Mouse (Mus musculus) kidney, adult 11 months (tissue): Measurements from ENCODE around the gene Acap2.

Source experiments
- DNase-seq: peaks from one replicate; pipeline ENCODE4 v3.0.0; 2022

The Acap2 gene

DNA sequence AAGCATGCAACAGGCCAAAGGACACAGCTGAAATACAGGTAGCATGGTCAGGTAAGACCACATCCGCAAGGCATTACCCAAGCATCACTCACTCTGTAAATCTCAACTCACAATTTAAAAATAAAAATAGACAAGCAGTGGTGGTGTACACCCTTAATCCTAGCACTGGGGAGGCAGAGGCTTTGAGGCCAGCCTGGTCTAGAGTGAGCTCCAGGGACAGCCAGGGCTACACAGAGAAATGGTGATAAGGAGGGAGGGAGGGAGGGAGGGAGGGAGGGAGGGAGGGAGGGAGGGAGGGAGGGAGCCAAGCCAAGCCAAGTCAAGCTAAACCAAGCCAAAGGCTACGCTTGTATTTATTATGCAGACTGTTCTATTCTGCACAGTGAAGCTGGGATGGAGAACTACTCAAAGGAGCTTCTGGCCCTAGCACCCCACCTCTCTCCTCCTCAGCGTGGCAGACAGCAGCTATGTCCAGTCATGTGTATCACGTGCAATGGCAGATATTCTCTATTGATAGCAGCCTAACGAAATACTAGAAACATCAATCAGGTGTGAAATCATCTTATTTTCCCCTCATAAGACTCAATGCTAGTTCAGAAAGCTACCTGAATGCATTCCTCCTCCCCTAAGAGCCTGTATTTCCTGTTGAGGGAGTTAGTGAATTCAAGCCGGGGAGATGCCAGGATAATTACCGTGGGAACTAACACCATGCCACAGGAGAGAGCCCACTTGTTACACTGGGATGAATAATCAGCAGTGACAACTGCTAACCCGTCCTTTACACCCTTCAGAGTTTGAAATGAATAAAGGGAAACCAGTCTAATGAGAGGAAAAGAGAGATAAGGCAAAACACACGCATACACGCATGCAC, 33.8 kb downstream of the Acap2 start:
- DNase-seq = no peak

DNA sequence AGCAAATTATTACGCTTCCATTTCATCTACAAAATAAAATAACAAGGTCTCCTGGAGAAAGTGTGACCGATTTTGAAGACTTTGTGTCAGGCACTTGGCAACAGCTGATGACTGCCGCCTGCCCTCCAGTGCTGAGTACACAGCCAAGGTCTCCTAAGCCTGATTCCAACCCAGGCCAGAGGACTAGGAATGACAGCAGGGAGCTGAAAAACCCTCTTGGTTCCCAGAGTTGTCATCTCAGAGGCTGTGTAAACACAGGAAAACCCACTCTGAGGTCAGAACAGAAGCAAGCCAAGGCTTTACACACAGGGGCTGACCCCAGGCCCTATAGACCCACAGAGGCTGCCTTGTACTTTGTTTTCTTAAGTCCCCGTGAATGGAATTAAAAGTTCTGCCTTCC, 35.1 kb downstream of the Acap2 start:
- no peak for DNase-seq

DNA sequence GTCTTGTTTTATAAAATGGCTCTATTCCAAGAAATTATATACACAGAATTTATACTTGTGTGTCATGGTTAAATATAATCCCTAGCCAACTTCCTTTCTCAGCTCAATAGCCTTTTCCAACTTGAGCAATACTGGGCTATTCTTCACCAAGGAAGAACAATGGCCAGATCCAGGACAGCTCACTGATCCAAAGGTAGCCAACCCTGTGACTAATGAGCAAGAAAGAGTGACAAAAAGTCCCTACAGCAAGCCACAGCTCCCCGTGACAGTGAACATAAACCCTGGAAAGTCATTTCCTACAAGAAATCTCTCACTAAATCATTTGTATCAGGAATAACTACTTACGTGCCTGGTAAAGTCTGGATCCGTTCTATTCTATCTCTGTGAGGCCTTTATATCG, 35.6 kb downstream of the Acap2 start:
- DNase-seq = no peak

DNA sequence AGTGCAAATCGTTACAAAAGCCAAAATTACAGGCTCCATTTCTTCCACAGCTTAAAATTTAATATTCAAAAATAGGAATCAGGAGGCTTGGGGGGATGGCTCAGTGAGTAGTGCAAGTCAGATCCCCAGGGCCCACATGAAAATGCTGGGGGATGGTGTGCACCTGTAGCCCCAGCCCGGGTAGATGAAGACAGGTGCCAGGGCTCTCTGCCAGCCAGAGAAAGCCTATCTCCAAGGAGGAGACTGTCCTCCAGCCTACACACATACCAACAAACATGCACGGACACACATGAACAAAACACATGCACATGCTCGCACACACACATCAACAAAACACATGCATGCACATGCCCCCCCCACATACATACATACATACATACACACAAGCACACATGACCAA, 36.9 kb downstream of the Acap2 start:
- no peak for DNase-seq

DNA sequence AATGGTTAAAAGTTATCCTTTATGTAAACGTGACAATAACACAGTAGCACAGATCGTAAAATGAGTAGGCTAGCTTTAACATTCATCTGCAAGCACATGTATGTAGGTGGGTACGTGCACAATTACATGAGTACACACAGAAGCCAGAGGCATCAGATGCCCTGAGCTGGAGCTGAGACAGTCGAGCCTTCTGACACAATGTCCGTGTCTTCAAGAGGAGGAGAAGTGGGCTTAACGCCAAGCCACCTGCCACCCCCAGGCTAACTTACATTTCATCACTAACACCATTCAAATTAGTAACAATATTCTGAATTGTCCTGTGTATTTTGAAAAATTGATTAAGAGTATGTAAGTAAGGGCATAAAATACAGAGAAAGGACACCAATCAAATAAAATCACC, 40.6 kb downstream of the Acap2 start:
- DNase-seq = no peak

DNA sequence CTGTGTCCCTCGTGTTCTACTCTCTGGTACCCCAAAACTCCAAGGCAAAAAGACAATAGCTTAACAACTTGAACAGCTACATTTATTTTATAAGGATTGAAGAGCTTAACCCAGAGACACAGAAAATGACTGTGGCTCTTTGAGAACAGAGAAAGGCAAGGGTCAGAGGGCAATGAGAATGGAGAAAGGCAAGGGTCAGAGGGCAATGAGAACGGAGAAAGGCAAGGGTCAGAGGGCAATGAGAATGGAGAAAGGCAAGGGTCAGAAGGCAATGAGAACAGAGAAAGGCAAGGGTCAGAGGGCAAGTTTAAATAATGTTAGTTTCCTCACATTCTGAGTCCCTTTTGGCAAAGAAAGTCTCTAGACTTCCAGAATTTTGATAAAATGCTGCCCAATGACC, 41.6 kb downstream of the Acap2 start:
- no peak for DNase-seq

DNA sequence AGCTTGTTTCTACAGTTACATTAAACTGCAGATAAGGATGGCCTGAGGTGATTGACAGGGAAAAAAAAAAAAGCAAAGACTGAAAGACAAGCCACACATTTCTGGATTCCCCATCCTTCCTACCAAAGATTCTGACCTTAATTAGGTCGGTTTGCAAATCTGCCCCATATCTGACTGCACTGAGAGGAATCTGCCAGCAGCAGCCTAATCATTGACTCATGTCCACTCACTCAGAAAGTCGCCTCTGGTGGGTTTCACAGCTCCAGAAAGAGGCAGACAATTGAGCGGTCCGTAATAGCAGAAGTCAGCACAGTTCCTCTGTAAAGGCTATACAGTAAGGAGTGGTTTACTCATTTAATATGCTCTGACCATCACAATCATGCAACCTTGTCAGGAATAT, 51.2 kb downstream of the Acap2 start:
- DNase-seq = no peak

DNA sequence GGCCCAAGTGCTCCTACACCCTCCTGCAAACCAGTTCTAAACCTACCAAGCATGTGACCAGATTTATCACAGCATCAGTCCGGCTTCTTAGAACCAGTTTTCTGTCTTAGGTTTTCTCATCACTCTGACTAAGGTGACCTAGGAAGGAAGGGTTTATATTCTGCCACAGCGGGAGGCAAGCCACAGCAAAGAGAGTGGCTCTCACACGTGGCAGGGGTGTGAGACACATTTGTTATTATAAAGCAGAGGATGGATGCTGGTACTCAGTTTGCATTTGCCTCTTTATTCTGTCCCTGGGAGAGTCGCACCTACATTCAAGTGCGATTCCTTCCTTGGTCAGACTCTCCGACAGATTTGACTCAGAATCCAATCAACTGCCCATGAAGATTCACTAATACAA, 52.2 kb downstream of the Acap2 start:
- DNase-seq = no peak

DNA sequence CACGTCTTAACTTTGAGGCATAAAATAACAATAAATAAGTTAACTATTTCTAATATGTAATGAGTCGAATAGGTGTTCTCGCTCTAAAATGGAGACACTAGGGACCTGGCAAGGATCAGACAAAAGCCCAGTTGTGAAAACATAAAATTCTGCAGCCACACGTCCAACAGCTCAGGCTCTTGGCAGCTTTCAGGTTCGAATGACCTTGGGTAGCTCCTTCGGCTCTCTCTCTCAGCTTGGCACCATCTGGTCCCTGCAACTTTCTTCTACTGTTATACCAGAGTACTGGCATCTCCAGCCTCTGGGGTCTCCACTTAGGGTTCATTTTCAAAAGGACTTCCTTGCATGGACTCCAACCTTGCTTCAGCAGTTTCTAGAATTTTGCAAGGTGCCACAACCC, 53.3 kb downstream of the Acap2 start:
- DNase-seq = no peak

DNA sequence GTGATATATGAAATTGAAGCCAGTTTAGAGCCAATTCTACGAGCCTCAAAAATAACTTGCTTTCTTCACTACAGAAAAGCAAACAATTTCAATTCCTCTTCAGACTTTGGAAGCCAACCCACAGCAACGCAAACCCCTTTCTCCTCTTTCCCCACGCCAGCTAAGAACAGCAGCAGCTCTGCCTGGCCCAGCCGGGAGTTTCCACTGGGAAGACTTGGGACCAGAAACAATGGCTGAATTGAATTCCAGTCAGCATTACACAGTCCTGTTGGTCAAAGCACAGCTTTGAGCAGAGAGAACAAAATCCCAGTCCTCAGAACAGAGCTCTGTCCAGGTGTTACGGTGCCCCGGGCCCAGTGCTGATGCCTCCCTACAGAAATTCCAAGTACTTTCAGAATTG, 59.1 kb downstream of the Acap2 start:
- no peak for DNase-seq

DNA sequence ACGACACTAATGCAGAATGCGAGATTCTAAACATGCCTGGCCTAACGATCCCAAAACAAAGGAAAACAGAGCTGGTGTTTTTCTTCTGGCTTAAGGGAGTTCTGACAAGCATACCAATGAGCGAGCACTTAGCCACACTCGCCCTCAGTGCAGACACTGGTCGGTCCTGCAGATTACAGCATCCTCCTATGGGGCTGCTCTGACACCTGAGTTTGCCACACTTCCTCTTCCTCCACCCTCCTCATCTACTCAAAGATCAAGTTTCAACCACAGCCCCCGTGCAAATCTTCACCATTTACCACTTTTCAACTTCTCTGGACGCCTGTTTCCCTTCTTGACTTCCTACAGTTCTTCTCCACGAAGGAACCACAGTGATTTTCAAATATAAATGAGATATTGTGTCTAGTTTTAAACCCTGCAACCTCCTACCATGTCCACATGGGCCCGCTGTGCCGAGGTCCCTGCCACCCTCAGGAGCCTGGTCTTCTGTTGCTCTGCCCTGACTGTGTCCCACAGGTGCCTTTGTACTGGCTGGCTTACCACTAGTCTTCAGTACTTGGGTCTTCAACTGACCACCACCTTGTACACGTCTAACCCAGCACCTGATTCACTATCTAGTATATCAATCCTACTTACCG, 64.3 kb downstream of the Acap2 start:
- DNase-seq = no peak

DNA sequence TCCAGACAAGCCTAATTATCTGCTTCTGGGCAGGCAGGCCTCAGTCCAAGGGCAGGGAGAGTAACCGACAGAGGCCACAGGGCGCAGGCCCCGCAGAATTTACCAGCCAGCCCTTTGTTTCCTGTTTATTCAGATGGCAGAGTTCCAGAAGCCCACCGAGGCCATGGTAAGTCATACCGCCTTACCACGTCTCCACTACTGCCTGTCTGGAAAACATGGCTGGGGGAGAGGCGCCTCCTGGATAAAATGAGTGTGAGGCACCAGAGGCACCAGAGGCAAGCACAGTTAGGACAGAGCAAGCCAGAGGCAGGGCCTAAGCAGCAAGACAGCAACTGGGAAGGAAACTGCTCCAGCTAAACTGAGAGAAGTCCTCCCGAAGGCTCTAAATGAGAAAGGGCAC, 65.5 kb downstream of the Acap2 start:
- no peak for DNase-seq

DNA sequence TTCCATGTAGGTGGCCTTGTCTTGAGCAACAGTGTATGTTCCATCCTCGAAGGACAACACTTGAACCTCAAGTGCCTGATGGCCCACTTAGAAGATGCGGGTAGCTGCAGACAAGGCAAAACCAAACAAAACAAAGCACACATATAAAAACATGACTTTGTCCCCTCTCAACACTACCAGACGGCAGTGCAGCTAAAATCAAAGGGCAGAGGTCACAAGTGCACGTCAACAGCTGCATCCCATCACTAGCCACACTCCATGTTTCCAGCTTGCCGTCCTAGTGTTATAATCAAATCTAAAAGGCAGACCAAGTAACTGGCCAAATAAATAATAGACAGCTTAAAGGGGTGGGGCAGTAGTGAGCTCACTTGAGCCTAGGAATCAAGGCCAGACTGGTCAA, 69.5 kb downstream of the Acap2 start:
- peak; percentile 19 for DNase-seq

DNA sequence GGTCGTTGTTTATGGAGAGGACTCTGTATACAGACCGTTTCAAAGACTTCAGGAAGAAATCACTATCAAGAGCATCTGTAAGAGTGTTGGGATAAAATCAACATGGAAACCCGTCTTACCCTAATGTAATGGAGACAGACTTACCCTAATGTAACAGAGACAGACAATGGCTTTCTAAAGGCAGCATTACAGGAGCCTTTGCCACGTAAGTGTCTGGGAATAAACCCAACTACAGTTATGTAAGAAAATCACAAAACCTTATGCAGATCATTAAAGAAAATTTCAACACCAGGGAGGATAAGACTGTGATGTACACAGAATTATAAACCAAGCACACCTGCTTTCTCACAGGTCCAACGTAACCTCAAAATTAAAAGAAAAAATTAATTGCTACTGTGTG, 72.9 kb downstream of the Acap2 start:
- no peak for DNase-seq

DNA sequence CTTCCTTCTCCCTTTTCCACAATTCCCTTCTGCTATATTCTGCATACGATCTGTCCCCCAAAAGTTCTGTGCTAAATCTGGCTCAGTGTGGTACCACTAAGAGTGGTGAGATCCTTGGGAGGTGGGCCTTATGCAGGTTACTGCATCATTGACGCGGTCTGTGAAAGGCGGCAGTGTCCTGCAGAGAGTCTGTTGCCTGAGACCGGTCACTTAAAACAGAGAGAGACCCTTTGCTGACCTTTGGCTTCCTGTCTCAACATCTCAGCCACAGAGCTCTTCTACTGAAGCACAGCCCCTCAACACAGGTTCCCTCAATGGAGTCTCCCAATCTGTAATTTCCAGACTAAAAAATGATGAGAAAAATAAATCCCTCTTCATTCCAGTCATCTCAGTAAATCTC, 76.1 kb downstream of the Acap2 start:
- DNase-seq = no peak

DNA sequence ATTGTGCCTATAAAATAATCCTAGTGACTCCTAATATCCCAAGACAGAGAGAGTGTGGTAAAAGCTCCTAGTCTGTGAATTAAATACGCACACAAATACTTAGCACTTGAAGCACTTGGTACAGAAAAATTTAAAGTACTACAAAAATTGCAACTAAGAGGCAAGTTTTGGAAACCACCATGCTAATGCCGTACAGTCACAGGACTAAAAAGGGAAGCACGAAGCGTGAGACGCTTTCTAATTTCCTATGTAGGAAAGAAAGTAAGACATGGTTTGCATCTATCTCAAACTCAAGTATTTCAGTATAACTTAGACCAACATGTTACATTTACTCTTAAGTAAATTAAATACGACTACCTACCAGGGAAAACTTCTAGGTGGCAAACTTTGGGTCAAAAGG, 79.4 kb downstream of the Acap2 start:
- no peak for DNase-seq

DNA sequence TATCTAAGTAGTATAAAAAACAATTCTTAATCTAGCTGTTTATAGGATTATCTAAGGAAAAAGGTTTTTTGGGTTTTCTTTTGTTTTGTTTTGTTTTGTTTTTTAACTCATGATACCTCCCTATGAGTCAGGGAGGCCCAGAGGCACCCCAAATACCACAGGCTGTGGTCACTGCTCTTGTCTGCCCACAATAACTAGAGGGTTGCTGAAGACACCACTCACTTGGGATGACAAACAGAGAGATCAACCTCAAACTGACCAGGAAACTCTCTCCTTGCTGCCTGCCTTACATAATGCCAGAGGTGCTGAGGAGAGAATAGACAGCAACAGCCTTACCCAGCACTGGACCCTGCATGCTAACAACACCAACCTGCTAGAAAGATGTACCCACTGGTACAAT, 87.4 kb downstream of the Acap2 start:
- DNase-seq = no peak

DNA sequence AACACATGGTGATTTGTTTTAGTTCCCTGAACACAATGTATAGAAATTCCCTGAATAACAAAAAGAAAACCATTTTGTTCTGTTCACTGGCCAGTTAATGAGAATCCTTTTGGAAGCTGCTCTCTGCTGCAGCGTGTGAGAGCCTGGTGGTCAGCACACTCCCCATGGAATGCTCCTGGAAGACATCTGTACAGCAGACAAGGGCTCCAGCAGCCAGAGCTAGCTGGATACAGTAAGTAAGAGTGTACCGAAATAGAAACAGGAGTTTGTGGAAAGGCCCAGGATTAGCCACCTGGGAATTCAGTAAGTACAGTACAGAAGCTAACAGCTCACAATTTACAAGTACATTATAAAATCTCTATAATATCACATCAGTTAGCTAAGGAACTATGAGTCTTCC, 99.7 kb downstream of the Acap2 start:
- no peak for DNase-seq

DNA sequence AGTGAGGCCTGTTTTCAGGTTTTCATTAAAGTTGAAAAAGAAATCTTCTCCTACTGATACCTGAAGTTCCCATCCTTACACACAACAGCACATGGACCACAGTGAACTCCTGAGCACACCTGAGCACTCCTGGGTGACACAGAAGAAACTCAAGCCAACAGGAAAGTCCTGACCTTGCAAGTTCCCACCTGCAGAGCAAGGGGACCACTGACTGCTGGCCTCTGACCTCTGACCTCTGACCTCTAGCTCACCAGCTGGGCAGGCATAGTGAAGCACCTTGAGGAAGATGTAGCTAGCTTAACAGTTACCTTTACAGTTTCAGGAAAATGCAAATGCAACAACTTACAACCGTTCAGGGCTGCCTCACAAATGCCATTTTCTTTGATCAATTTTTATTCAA, 101.1 kb downstream of the Acap2 start:
- DNase-seq = no peak

DNA sequence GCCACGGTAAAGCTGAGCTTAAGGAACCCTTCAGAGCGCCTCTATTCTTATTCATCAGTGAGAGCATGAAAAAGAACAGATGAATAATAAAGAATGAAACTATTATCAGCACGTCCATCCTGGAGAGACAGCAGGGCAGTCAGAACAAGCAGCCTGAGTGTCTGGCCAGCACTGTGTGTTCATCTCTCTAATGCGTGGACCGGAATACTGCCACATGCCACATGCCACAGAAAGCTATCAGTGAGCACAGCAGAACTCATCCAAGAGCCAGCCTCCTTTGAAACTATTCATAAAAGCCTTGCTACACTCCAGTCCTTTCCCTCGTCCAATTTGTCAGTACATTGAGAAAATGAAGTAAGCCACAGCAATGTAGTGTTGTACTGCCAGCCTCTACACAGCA, 107.0 kb downstream of the Acap2 start:
- DNase-seq = no peak

DNA sequence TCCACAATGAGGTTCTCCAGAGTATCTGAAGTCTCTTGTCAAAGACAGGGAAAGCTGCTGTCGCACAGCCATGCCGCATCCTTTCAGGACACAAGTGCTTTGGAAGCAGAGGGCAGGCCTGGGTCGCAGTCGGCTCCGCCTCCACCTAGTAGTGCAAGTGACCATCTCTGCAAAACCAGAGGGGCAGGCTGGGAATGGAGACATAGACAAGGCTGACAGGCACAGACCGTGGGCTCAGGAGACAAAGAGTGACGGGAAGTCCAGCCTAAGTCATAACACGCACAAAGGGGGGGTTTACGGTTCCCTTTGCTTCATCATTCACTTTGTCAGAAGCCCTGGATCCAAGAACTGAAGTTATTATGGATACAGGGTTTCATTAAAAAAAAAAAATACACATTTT, 107.9 kb downstream of the Acap2 start:
- no peak for DNase-seq

DNA sequence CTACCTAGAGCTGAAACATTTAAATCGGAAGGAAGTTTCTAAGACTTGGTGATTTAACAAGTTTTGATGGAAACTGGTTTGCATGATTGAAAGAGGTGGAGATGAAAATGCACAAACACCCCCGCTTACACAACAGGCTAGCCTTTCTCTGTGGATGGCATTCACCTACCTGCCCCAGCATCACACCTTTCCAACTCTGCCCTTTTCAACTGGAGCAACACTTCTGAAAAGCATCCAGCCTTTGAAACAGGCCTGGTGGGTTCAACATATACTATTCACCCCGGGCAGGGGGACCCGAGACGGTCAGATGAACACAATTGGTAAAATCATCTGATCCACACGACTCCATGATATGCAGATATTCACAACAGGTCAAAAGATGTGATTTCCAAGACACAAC, 119.2 kb downstream of the Acap2 start:
- no peak for DNase-seq

DNA sequence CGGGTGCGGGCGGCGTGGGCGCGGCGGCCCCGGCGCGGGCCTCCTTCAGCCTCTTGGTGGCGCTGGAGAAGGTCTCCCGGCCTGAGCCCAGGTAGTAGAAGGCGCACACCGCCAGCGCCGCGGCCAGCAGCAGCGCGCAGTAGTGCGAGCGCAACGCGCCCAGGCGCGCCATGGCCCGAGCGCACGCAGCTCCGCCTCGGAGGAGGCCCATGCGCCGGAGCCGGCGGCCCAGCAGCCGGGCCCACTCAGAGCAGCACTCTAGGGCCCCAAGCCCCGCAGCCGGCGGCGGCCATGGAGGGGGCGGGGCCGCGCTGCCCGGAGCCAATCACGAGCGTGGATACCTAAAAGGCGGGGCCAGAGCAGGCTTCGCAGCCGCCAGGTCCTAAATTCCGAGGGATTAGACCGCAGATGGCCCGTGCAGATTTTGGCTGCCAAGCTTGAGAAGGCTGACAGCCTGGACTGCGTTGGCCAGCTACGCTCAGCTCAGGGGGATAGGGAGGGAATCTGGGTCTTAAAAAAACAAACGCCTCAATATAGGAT, 119.8 kb downstream of the Acap2 start, which contains the start of gene Xxylt1:
Gene Xxylt1, minus strand, starts transcription at position 308 of the 540 bp plus-strand sequence.
- peak; percentile 95 for DNase-seq

DNA sequence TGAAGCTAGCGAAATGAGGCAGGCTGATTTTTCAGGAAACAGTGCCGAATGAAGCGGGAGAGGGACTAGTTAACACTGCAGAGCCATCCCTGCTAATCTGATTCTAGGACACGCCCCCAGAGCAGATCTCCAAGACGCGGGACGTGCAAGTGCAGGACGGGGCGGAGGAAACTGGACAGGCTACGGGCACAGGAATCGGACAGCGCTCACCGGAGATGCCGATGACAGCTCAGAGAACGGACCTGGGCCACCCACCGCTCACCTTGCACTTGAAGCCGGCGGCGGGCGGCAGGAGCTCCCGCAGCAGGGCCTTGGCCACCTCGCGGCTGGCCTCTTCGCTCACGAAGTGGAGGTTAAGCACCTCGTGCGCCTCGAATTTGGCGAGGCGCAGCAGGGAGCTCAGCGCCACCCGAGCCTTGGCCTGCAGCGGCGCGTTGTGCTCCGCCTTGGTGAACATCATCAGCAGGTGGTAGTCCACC, 120.4 kb downstream of the Acap2 start:
- DNase-seq = peak; percentile 67
